Mouse (Mus musculus) lung, embryonic 16.5 days (tissue): Measurements from ENCODE around the gene Cks1b. TPM values are rescaled to one million over a fixed set of nuclear protein-coding genes. Genes with fewer than 3 reads are reported as not detected.

Experiments used
- polyA plus RNA-seq: library from polyadenylated mRNA; unstranded; fragments of >200 nt; fragmentation: Nextera tagmentation; extraction: Ambion mirVana; gene quantifications from 2 replicates; pipeline ENCODE4 v1.2.1, GENCODE M21; 2015

The Cks1b gene
- polyA plus RNA-seq, 1 experiment from 2014 or later, result 518 TPM

Other genes with a start within 250 kb of the Cks1b start
- gene Scamp3, start 240.9 kb downstream of the Cks1b start, polyA plus RNA-seq, result 109 and 115 TPM in 2 replicates
- gene Fam189b, start 235.2 kb downstream of the Cks1b start, polyA plus RNA-seq, result 19.4 and 22.2 TPM in 2 replicates
- 46.4 and 47.1 TPM in 2 replicates for gene Gba, start 215.5 kb downstream of the Cks1b start, polyA plus RNA-seq
- gene Thbs3, start 203.2 kb downstream of the Cks1b start, polyA plus RNA-seq, result 57.7 and 65.4 TPM in 2 replicates
- 174 and 188 TPM in 2 replicates for gene Mtx1, start 191.3 kb downstream of the Cks1b start, polyA plus RNA-seq
- gene Muc1, start 189.3 kb downstream of the Cks1b start, polyA plus RNA-seq, result 151 and 162 TPM in 2 replicates
- gene Krtcap2, start 172.4 kb downstream of the Cks1b start, polyA plus RNA-seq, result 304 and 314 TPM in 2 replicates
- gene Trim46, start 172.1 kb downstream of the Cks1b start, polyA plus RNA-seq, result 7.2 and 7.7 TPM in 2 replicates
- gene Dpm3, start 159.0 kb downstream of the Cks1b start, polyA plus RNA-seq, result 135 and 138 TPM in 2 replicates
- gene Slc50a1, start 147.8 kb downstream of the Cks1b start, polyA plus RNA-seq, result 65.7 and 66.7 TPM in 2 replicates
- 97.2 and 104 TPM in 2 replicates for gene Efna1, start 137.2 kb downstream of the Cks1b start, polyA plus RNA-seq
- gene Efna3, start 95.4 kb downstream of the Cks1b start, polyA plus RNA-seq, result 7.1 and 7.5 TPM in 2 replicates
- 19.8 and 24.7 TPM in 2 replicates for gene Efna4, start 80.4 kb downstream of the Cks1b start, polyA plus RNA-seq
- 75.1 and 76.0 TPM in 2 replicates for gene Adam15, start 68.4 kb downstream of the Cks1b start, polyA plus RNA-seq
- gene Dcst2, start 56.4 kb downstream of the Cks1b start, polyA plus RNA-seq, result 0.06 TPM in 1 of 2 replicates, not detected in the other
- gene Dcst1, start 53.1 kb downstream of the Cks1b start, polyA plus RNA-seq, result 0.13 and 0.53 TPM in 2 replicates
- gene Zbtb7b, start 23.6 kb downstream of the Cks1b start, polyA plus RNA-seq, result 4.8 and 5.9 TPM in 2 replicates
- 0.21 TPM in 1 of 2 replicates, not detected in the other for gene Lenep, start 15.6 kb downstream of the Cks1b start, polyA plus RNA-seq
- gene Flad1, start 6.5 kb downstream of the Cks1b start, polyA plus RNA-seq, result 24.0 and 26.9 TPM in 2 replicates
- 110 and 114 TPM in 2 replicates for gene Shc1, start 60 bp upstream of the Cks1b start, polyA plus RNA-seq
- 31.5 and 33.3 TPM in 2 replicates for gene Pygo2, start 11.8 kb upstream of the Cks1b start, polyA plus RNA-seq
- 35.8 and 38.3 TPM in 2 replicates for gene Pbxip1, start 18.3 kb upstream of the Cks1b start, polyA plus RNA-seq
- gene Pmvk, start 36.2 kb upstream of the Cks1b start, polyA plus RNA-seq, result 44.4 and 50.0 TPM in 2 replicates
- gene Kcnn3, start 101.8 kb upstream of the Cks1b start, polyA plus RNA-seq, result 0.68 and 1.1 TPM in 2 replicates